Mouse (Mus musculus): Measurements from ENCODE around the gene Med9.

The Med9 gene

GRCm38 (mm10) chr11:59947752-59948400 lies at the start of gene Med9:
Med9 (plus strand) TSS chr11:59948206.
- DNase-seq (ENCODE audit: low spot score) = peak; percentile 90

- DNase-seq (ENCODE audit: low spot score) = no peak
Observed at GRCm38 (mm10) chr11:59899711-59900685, 48.0 kb upstream of the Med9 start.

- no peak for DNase-seq (ENCODE audit: low spot score)
Observed at GRCm38 (mm10) chr11:59900995-59901394, 47.0 kb upstream of the Med9 start.

- no peak for DNase-seq (ENCODE audit: low spot score)
Observed at GRCm38 (mm10) chr11:59902045-59902726, 45.8 kb upstream of the Med9 start.

- DNase-seq (ENCODE audit: low spot score) = no peak
Observed at GRCm38 (mm10) chr11:59906521-59907123, 41.4 kb upstream of the Med9 start.

- DNase-seq (ENCODE audit: low spot score) = no peak
Observed at GRCm38 (mm10) chr11:59908446-59908845, 39.6 kb upstream of the Med9 start.

- DNase-seq (ENCODE audit: low spot score) = no peak
Observed at GRCm38 (mm10) chr11:59910586-59910985, 37.4 kb upstream of the Med9 start.

GRCm38 (mm10) chr11:59911523-59911922 lies 36.5 kb upstream of the Med9 start:
- no peak for DNase-seq (ENCODE audit: low spot score)

- DNase-seq (ENCODE audit: low spot score) = no peak
Observed at GRCm38 (mm10) chr11:59913702-59914101, 34.3 kb upstream of the Med9 start.

- DNase-seq (ENCODE audit: low spot score) = no peak
Observed at GRCm38 (mm10) chr11:59918014-59918413, 30.0 kb upstream of the Med9 start.

- DNase-seq (ENCODE audit: low spot score) = peak; percentile 48
Observed at GRCm38 (mm10) chr11:59919401-59919800, 28.6 kb upstream of the Med9 start.

- no peak for DNase-seq (ENCODE audit: low spot score)
Observed at GRCm38 (mm10) chr11:59920331-59920730, 27.7 kb upstream of the Med9 start.

- peak; percentile 73 for DNase-seq (ENCODE audit: low spot score)
Observed at GRCm38 (mm10) chr11:59921265-59921664, 26.7 kb upstream of the Med9 start.

- no peak for DNase-seq (ENCODE audit: low spot score)
Observed at GRCm38 (mm10) chr11:59930031-59930430, 18.0 kb upstream of the Med9 start.

- no peak for DNase-seq (ENCODE audit: low spot score)
Observed at GRCm38 (mm10) chr11:59932560-59933337, 15.3 kb upstream of the Med9 start.

- DNase-seq (ENCODE audit: low spot score) = no peak
Observed at GRCm38 (mm10) chr11:59933943-59934342, 14.1 kb upstream of the Med9 start.

- DNase-seq (ENCODE audit: low spot score) = no peak
Observed at GRCm38 (mm10) chr11:59937023-59937422, 11.0 kb upstream of the Med9 start.

- DNase-seq (ENCODE audit: low spot score) = no peak
Observed at GRCm38 (mm10) chr11:59937615-59938014, 10.4 kb upstream of the Med9 start.

- DNase-seq (ENCODE audit: low spot score) = no peak
Observed at GRCm38 (mm10) chr11:59939821-59940220, 8.2 kb upstream of the Med9 start.

- DNase-seq (ENCODE audit: low spot score) = no peak
Observed at GRCm38 (mm10) chr11:59940645-59941044, 7.4 kb upstream of the Med9 start.

- no peak for DNase-seq (ENCODE audit: low spot score)
Observed at GRCm38 (mm10) chr11:59941391-59941790, 6.6 kb upstream of the Med9 start.
